Mouse (Mus musculus): ENCODE results near the gene Rgs9bp. TPM values are rescaled to one million over a fixed set of nuclear protein-coding genes. Genes with fewer than 3 reads are reported as not detected.
A peak's percentile ranks its signal among the peaks of the same experiment; 100 is the strongest.
"Not testable (repeated sequence)": the region's sequence is repeated elsewhere in the genome, so short reads cannot be mapped to it uniquely, and the experiment has no call there.

Rgs9bp gene
- polyA plus RNA-seq, 1 experiment from 2014 or later, result 0.05 TPM

GRCm38 (mm10) chr7:35579849-35580248 is 5.5 kb downstream of the Rgs9bp start:
- Histone ChIP-seq H3K36me3 (no peaks in the 10 kb centered on the region), H3K4me1 (peaks cover 8% of the 10 kb centered on the region), H3K27me3 (peaks cover 42% of the 10 kb centered on the region), H3K4me2 (no peak overlapping the region), H3K4me3 (no peak overlapping the region), H3K9ac (no peak overlapping the region), H3K9me3 (no peaks in the 10 kb centered on the region), H3K27ac (no peak overlapping the region)
- ATAC-seq (ENCODE audit: borderline replicate concordance, extremely low read depth, low FRiP score, low TSS enrichment), result no peak
- WGBS, result 34% methylated on average over 4 of the region's 4 CpGs

DNA sequence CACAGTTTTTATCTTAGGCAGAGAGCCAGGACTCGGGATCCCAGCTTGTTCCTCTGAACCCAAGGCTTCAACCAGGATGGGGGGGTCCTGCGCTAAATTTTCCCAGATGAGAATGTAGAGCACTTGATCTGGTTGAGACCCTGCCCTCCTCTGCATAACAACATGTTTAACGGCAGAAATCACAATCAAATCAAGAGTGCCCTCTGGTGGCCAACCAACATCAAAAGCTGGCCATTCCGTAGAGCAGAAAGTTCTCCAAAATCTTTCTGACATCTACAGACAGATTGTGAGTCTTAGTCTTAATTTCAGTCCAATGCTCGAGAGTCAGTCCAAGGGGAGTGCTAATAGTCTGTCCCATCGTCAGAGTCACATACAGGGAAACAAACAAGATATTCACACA is 14.5 kb downstream of the Rgs9bp start:
- H3K27ac ChIP-seq; H3K4me2 ChIP-seq; ATAC-seq (ENCODE audit: borderline replicate concordance, extremely low read depth, low FRiP score, low TSS enrichment); H3K9me3 ChIP-seq; H3K4me1 ChIP-seq; H3K9ac ChIP-seq; H3K27me3 ChIP-seq; H3K4me3 ChIP-seq; H3K36me3 ChIP-seq: not testable (repeated sequence)
- WGBS, result 25% methylated on average over 6 of the region's 6 CpGs

GRCm38 (mm10) chr7:35569724-35570123 is 15.7 kb downstream of the Rgs9bp start:
- not testable (repeated sequence) for ATAC-seq (ENCODE audit: borderline replicate concordance, extremely low read depth, low FRiP score, low TSS enrichment); H3K9me3 ChIP-seq; H3K4me1 ChIP-seq; H3K4me2 ChIP-seq; H3K27me3 ChIP-seq; H3K36me3 ChIP-seq; H3K9ac ChIP-seq; H3K27ac ChIP-seq; H3K4me3 ChIP-seq
- 87% methylated on average over 4 of the region's 4 CpGs for WGBS

DNA sequence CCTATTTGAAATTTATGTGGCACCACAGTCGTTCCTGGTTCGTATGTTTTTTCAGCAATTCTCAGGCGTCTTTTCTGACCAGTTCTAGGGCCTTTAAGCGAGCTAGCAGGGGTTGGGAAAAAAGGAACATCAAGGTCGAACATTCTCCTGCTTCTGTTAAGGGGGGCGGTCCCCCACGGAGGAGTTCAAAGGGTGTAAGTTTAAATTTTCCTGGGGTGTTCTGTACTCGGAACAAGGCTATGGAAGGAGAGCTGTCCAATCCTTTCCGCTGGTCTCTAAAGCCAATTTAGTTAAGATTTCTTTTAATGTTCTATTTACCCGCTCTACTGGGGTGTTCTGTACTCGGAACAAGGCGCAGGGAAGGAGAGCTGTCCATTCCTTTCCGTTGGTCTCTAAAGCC is 19.4 kb downstream of the Rgs9bp start:
- not testable (repeated sequence) for ATAC-seq (ENCODE audit: borderline replicate concordance, extremely low read depth, low FRiP score, low TSS enrichment); H3K4me1 ChIP-seq; H3K9ac ChIP-seq; H3K36me3 ChIP-seq; H3K4me2 ChIP-seq; H3K27me3 ChIP-seq; H3K27ac ChIP-seq; H3K4me3 ChIP-seq; H3K9me3 ChIP-seq
- WGBS, result 72% methylated on average over 13 of the region's 13 CpGs

DNA sequence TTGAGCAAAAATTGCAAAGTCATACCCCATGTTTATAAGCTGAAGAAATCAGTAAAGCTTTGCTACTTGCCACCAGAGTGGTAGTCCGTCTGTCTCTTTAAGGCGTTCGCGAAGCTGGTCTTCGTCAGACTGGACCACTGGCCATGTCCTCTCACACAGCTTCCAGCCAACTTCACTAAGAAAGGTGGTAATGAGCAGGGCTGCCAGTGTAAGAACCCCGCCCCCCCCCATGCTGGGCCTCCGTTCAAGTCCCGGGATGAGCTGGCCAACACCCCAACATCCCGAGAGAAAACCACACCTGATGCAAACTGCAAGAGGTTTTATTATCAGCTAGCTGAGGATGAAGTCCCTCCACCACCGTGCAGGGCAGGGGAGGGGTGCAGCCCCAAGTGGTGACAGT is 20.5 kb downstream of the Rgs9bp start:
- not testable (repeated sequence) for H3K9ac ChIP-seq; H3K4me1 ChIP-seq; H3K27me3 ChIP-seq; ATAC-seq (ENCODE audit: borderline replicate concordance, extremely low read depth, low FRiP score, low TSS enrichment); H3K36me3 ChIP-seq; H3K9me3 ChIP-seq; H3K4me3 ChIP-seq; H3K4me2 ChIP-seq; H3K27ac ChIP-seq
- 75% methylated on average over 10 of the region's 10 CpGs for WGBS

DNA sequence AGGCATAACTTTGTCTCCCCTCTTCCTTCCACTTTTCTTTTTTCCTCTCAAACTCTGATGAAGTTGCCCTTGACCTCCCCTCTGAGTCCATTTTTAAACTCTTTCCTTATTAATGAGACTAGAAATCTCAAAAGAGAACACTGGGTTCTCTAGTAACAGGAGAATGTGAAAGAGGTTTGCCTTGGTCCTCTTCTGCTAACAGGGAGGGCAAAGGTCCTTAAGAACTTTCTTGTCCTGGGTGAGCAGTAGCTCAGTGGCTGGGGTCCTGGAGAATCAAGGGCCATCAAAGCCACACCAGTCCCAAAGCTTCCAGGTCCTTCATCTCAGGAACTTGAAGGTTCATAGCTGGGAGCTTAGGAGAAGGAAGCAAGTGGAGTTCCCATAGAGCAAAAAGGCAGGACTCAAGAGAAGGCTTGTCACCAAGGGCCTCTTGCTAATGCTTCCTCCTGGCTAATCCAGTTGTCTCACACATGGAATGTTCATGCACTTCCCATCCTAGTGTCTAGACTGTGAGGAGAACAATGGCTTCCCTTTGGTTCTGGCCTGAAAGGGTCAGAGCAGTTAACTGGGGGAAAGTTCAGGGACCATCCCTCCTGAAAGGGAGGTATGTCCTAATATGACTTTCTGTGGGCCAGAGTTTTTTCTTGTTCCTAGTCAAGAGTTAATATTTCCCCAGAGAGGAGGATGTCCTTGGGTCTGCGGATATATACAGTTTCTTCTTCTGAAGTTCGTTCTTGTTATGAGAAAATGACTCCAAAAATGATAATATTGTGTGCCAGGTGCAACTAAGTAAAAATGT is 21.1 kb downstream of the Rgs9bp start:
- no peak overlapping the region for H3K4me3 ChIP-seq
- H3K4me1 ChIP-seq, result no peaks in the 10 kb centered on the region
- ATAC-seq (ENCODE audit: borderline replicate concordance, extremely low read depth, low FRiP score, low TSS enrichment), result no peak
- H3K27ac ChIP-seq, result no peak overlapping the region
- H3K27me3 ChIP-seq, result no peaks in the 10 kb centered on the region
- H3K9me3 ChIP-seq, result no peaks in the 10 kb centered on the region
- H3K4me2 ChIP-seq, result no peak overlapping the region
- 77% methylated on average over 2 of the region's 2 CpGs for WGBS
- H3K9ac ChIP-seq, result no peak overlapping the region
- no peaks in the 10 kb centered on the region for H3K36me3 ChIP-seq

DNA sequence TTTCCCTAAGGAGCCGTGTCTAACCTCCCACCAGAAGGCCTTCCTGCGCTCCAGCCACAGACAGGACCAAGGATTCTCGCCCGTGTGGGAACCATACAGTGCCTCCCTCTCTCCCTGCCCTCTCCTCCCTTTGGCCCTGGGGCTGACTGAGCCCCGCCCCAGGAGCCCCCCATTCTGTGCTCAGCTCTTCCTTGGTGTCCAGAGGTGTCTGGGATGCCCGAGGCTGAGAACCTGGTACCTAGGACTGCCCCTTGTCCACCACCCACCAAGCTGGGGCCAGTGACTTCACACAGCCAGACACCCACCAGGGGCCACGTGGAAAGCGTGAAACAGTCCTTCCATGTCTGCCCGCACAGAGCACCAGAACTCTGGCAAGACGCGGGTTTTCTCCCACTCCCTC is 22.3 kb downstream of the Rgs9bp start:
- no peaks in the 10 kb centered on the region for H3K36me3 ChIP-seq
- no peak overlapping the region for H3K4me3 ChIP-seq
- H3K27ac ChIP-seq, result no peak overlapping the region
- no peak overlapping the region for H3K4me2 ChIP-seq
- H3K4me1 ChIP-seq, result no peaks in the 10 kb centered on the region
- H3K9ac ChIP-seq, result no peak overlapping the region
- no peaks in the 10 kb centered on the region for H3K27me3 ChIP-seq
- WGBS, result 57% methylated on average over 11 of the region's 11 CpGs
- no peaks in the 10 kb centered on the region for H3K9me3 ChIP-seq
- ATAC-seq (ENCODE audit: borderline replicate concordance, extremely low read depth, low FRiP score, low TSS enrichment), result no peak

- WGBS, result 88% methylated on average over 3 of the region's 3 CpGs
- no peak overlapping the region for H3K27ac ChIP-seq
- H3K4me1 ChIP-seq, result peaks cover 8% of the 10 kb centered on the region; the same call in 1 of the 2 replicates
- H3K36me3 ChIP-seq, result no peaks in the 10 kb centered on the region
- no peak overlapping the region for H3K9ac ChIP-seq
- H3K27me3 ChIP-seq, result no peaks in the 10 kb centered on the region
- H3K9me3 ChIP-seq, result no peaks in the 10 kb centered on the region
- H3K4me3 ChIP-seq, result no peak overlapping the region
- H3K4me2 ChIP-seq, result no peak overlapping the region
- no peak for ATAC-seq (ENCODE audit: borderline replicate concordance, extremely low read depth, low FRiP score, low TSS enrichment)
Measured at GRCm38 (mm10) chr7:35559838-35560237, 25.5 kb downstream of the Rgs9bp start.

GRCm38 (mm10) chr7:35558681-35559080 is 26.7 kb downstream of the Rgs9bp start:
- no peak overlapping the region for H3K27ac ChIP-seq
- H3K4me3 ChIP-seq, result no peak overlapping the region
- no peak overlapping the region for H3K4me2 ChIP-seq
- H3K9me3 ChIP-seq, result no peaks in the 10 kb centered on the region
- no peaks in the 10 kb centered on the region for H3K27me3 ChIP-seq
- no peak overlapping the region for H3K9ac ChIP-seq
- WGBS, result 32% methylated on average over 2 of the region's 2 CpGs
- H3K36me3 ChIP-seq, result no peaks in the 10 kb centered on the region
- no peak for ATAC-seq (ENCODE audit: borderline replicate concordance, extremely low read depth, low FRiP score, low TSS enrichment)
- H3K4me1 ChIP-seq, result peaks cover 16% of the 10 kb centered on the region

GRCm38 (mm10) chr7:35557577-35557976 is 27.8 kb downstream of the Rgs9bp start:
- 54% methylated on average over 3 of the region's 3 CpGs for whole genome bisulfite sequencing
- Histone ChIP-seq H3K9me3 (no peaks in the 10 kb centered on the region), H3K27me3 (no peaks in the 10 kb centered on the region), H3K9ac (no peak overlapping the region), H3K36me3 (no peaks in the 10 kb centered on the region), H3K27ac (no peak overlapping the region), H3K4me3 (no peak overlapping the region), H3K4me2 (no peak overlapping the region), H3K4me1 (peaks cover 18% of the 10 kb centered on the region)
- ATAC-seq (ENCODE audit: borderline replicate concordance, extremely low read depth, low FRiP score, low TSS enrichment), result no peak

- no peak overlapping the region for H3K4me3 ChIP-seq
- no peaks in the 10 kb centered on the region for H3K9me3 ChIP-seq
- no peak for ATAC-seq (ENCODE audit: borderline replicate concordance, extremely low read depth, low FRiP score, low TSS enrichment)
- H3K4me1 ChIP-seq, result peaks cover 18% of the 10 kb centered on the region
- H3K36me3 ChIP-seq, result no peaks in the 10 kb centered on the region
- H3K4me2 ChIP-seq, result no peak overlapping the region
- H3K27ac ChIP-seq, result no peak overlapping the region
- no peak overlapping the region for H3K9ac ChIP-seq
- 81% methylated on average over 5 of the region's 5 CpGs for WGBS
- no peaks in the 10 kb centered on the region for H3K27me3 ChIP-seq
Measured at GRCm38 (mm10) chr7:35556905-35557304, 28.5 kb downstream of the Rgs9bp start.

GRCm38 (mm10) chr7:35556205-35556603 is 29.2 kb downstream of the Rgs9bp start, which contains the start of gene Nudt19:
Gene Nudt19 (minus strand): TSS chr7:35556304.
- Histone ChIP-seq H3K9ac (peak within 1 kb of the TSS; percentile 85), H3K27me3 (no peaks in the 10 kb centered on the region), H3K9me3 (no peaks in the 10 kb centered on the region), H3K4me1 (peaks cover 18% of the 10 kb centered on the region), H3K36me3 (peaks cover under 1% of the 10 kb centered on the region; the same call in 1 of the 2 replicates), H3K4me2 (peak within 1 kb of the TSS; percentile 88), H3K4me3 (peak within 1 kb of the TSS; percentile 60), H3K27ac (peak within 1 kb of the TSS; percentile 97)
- 54% methylated on average over 4 of the region's 4 CpGs for WGBS
- ATAC-seq (ENCODE audit: borderline replicate concordance, extremely low read depth, low FRiP score, low TSS enrichment), result no peak
